Mouse (Mus musculus) midbrain, embryonic 15.5 days (tissue): ENCODE results near the gene Ctcf. TPM values are rescaled to one million over a fixed set of nuclear protein-coding genes. Genes with fewer than 3 reads are reported as not detected.

ENCODE experiments used
- ATAC-seq: fragments of 200-750 bp; cut with Nextera tagmentation; replicated peaks from 2 replicates; pipeline ENCODE4 v1.8.0; 2017; ENCODE audit warnings: moderate TSS enrichment
- H3K27ac ChIP-seq: fragments of 300-500 bp; sonication (generic); 2 replicates; pipeline ENCODE4 v1.5.1; 2015; ENCODE audit warnings: mild to moderate bottlenecking, inconsistent platforms
- H3K27me3 ChIP-seq: fragments of 300-500 bp; sonication (generic); replicated peaks from 2 replicates; pipeline ENCODE4 v1.6.1; 2015; ENCODE audit warnings: inconsistent platforms
- H3K36me3 ChIP-seq: fragments of 300-500 bp; sonication (generic); replicated peaks from 2 replicates; pipeline ENCODE4 v1.6.1; 2015; ENCODE audit warnings: inconsistent platforms
- H3K4me1 ChIP-seq: fragments of 300-500 bp; sonication (generic); 2 replicates; pipeline ENCODE4 v1.6.1; 2015; ENCODE audit warnings: inconsistent platforms
- H3K4me2 ChIP-seq: fragments of 300-500 bp; sonication (generic); 2 replicates; pipeline ENCODE4 v1.6.1; 2015; ENCODE audit warnings: inconsistent platforms, mild to moderate bottlenecking, moderate library complexity
- H3K4me3 ChIP-seq: fragments of 300-500 bp; sonication (generic); 2 replicates; pipeline ENCODE4 v1.5.1; 2015; ENCODE audit warnings: mild to moderate bottlenecking, inconsistent platforms
- H3K9ac ChIP-seq: fragments of 300-500 bp; sonication (generic); 2 replicates; pipeline ENCODE4 v1.6.1; 2015; ENCODE audit warnings: mild to moderate bottlenecking, inconsistent platforms
- H3K9me3 ChIP-seq: fragments of 300-500 bp; sonication (generic); 2 replicates; pipeline ENCODE4 v1.6.1; 2016; ENCODE audit warnings: inconsistent platforms
- WGBS: fragments of 180-500 bp; shearing (Covaris S2); methylation state at CpG from one replicate; pipeline ENCODE4 v1.1.7; 2015; ENCODE audit warnings: mixed read lengths; 5-methylcytosine and 5-hydroxymethylcytosine counted together
- polyA plus RNA-seq: library from polyadenylated mRNA; unstranded; fragments of >200 nt; fragmentation: Nextera tagmentation; extraction: Ambion mirVana; gene quantifications from 2 replicates; pipeline ENCODE4 v1.2.1, GENCODE M21; 2015

Ctcf gene
- polyA plus RNA-seq, 1 experiment from 2014 or later = 108 TPM

- under 1% methylated on average over 30 of the region's 30 CpGs for WGBS
- H3K4me1 ChIP-seq = peaks cover 34% of the 10 kb centered on the region
- H3K9ac ChIP-seq = peak overlapping the region; percentile 83
- 0 out of 2 replicates have a peak, but pooled peaks cover 4% of the 10 kb centered on the region for H3K27me3 ChIP-seq
- no peaks in the 10 kb centered on the region for H3K9me3 ChIP-seq
- ATAC-seq = peak; percentile 75
- peak overlapping the region; percentile 77 for H3K4me3 ChIP-seq
- peak overlapping the region; percentile 95 for H3K4me2 ChIP-seq
- peak overlapping the region; percentile 89 for H3K27ac ChIP-seq
- H3K36me3 ChIP-seq = no peaks in the 10 kb centered on the region
Observed at GRCm38 (mm10) chr8:105606189-105607023, 30.0 kb upstream of the Ctcf start.

GRCm38 (mm10) chr8:105607062-105607461 is 29.3 kb upstream of the Ctcf start:
- WGBS = 8% methylated on average over 10 of the region's 10 CpGs
- no peak for ATAC-seq
- H3K4me3 ChIP-seq = peak overlapping the region; percentile 77
- peak overlapping the region; percentile 83; the same call in 1 of the 2 replicates for H3K9ac ChIP-seq
- H3K36me3 ChIP-seq = no peaks in the 10 kb centered on the region
- peak overlapping the region; percentile 89 for H3K27ac ChIP-seq
- H3K4me1 ChIP-seq = peaks cover 34% of the 10 kb centered on the region
- H3K9me3 ChIP-seq = no peaks in the 10 kb centered on the region
- H3K4me2 ChIP-seq = peak overlapping the region; percentile 95
- H3K27me3 ChIP-seq = peaks cover 8% of the 10 kb centered on the region

- Histone ChIP-seq H3K4me2 (peak overlapping the region; percentile 95), H3K4me1 (peaks cover 34% of the 10 kb centered on the region), H3K27me3 (peaks cover 12% of the 10 kb centered on the region), H3K9me3 (no peaks in the 10 kb centered on the region), H3K4me3 (no peak overlapping the region), H3K9ac (no peak overlapping the region), H3K27ac (no peak overlapping the region), H3K36me3 (no peaks in the 10 kb centered on the region)
- no peak for ATAC-seq
- 30% methylated on average over 4 of the region's 4 CpGs for WGBS
Observed at GRCm38 (mm10) chr8:105607684-105608083, 28.7 kb upstream of the Ctcf start.

GRCm38 (mm10) chr8:105609355-105609754 is 27.0 kb upstream of the Ctcf start:
- H3K27me3 ChIP-seq = peaks cover 15% of the 10 kb centered on the region
- no peak overlapping the region for H3K9ac ChIP-seq
- no peaks in the 10 kb centered on the region for H3K36me3 ChIP-seq
- no peak overlapping the region for H3K27ac ChIP-seq
- H3K4me1 ChIP-seq = peaks cover 44% of the 10 kb centered on the region
- H3K4me3 ChIP-seq = no peak overlapping the region
- WGBS = 77% methylated on average over 2 of the region's 2 CpGs
- H3K4me2 ChIP-seq = no peak overlapping the region
- ATAC-seq = no peak
- no peaks in the 10 kb centered on the region for H3K9me3 ChIP-seq

- ATAC-seq = no peak
- Histone ChIP-seq H3K27ac (no peak overlapping the region), H3K4me2 (no peak overlapping the region), H3K4me1 (peaks cover 43% of the 10 kb centered on the region), H3K9ac (no peak overlapping the region), H3K9me3 (no peaks in the 10 kb centered on the region), H3K27me3 (peaks cover 15% of the 10 kb centered on the region), H3K4me3 (no peak overlapping the region), H3K36me3 (no peaks in the 10 kb centered on the region)
- 75% methylated on average over 4 of the region's 4 CpGs for WGBS
Observed at GRCm38 (mm10) chr8:105609771-105610170, 26.6 kb upstream of the Ctcf start.

GRCm38 (mm10) chr8:105611836-105612235 is 24.5 kb upstream of the Ctcf start:
- H3K9ac ChIP-seq = no peak overlapping the region
- WGBS = 91% methylated on average over 9 of the region's 9 CpGs

GRCm38 (mm10) chr8:105613037-105613436 is 23.3 kb upstream of the Ctcf start:
- H3K27me3 ChIP-seq = peaks cover 15% of the 10 kb centered on the region
- WGBS = 8% methylated on average over 20 of the region's 20 CpGs
- no peaks in the 10 kb centered on the region for H3K9me3 ChIP-seq
- no peak overlapping the region for H3K9ac ChIP-seq
- peaks cover 23% of the 10 kb centered on the region for H3K4me1 ChIP-seq
- peak overlapping the region; percentile 88 for H3K4me2 ChIP-seq
- H3K27ac ChIP-seq = no peak overlapping the region
- H3K36me3 ChIP-seq = peaks cover 19% of the 10 kb centered on the region; the same call in 1 of the 2 replicates
- ATAC-seq = no peak
- H3K4me3 ChIP-seq = peak overlapping the region; percentile 15; the same call in 1 of the 2 replicates

More at GRCm38 (mm10) chr8:105611836-105612235, 24.5 kb upstream of the Ctcf start:
- no peaks in the 10 kb centered on the region for H3K9me3 ChIP-seq
- H3K4me3 ChIP-seq = no peak overlapping the region
- no peak overlapping the region for H3K27ac ChIP-seq
- H3K4me2 ChIP-seq = no peak overlapping the region
- peaks cover 8% of the 10 kb centered on the region; the same call in 1 of the 2 replicates for H3K36me3 ChIP-seq
- ATAC-seq = no peak
- peaks cover 33% of the 10 kb centered on the region for H3K4me1 ChIP-seq
- H3K27me3 ChIP-seq = peaks cover 15% of the 10 kb centered on the region

- WGBS = 3% methylated on average over 41 of the region's 50 CpGs
- peak; percentile 37 for ATAC-seq
Observed at GRCm38 (mm10) chr8:105613830-105614511, 22.4 kb upstream of the Ctcf start.

GRCm38 (mm10) chr8:105615942-105616341 is 20.4 kb upstream of the Ctcf start:
- Histone ChIP-seq H3K4me2 (no peak overlapping the region), H3K36me3 (peaks cover 42% of the 10 kb centered on the region), H3K9ac (no peak overlapping the region), H3K27me3 (peaks cover 11% of the 10 kb centered on the region), H3K4me3 (no peak overlapping the region), H3K27ac (no peak overlapping the region), H3K9me3 (no peaks in the 10 kb centered on the region), H3K4me1 (peaks cover 16% of the 10 kb centered on the region)
- ATAC-seq = no peak
- 90% methylated on average over 9 of the region's 9 CpGs for WGBS

More at GRCm38 (mm10) chr8:105613830-105614511, 22.4 kb upstream of the Ctcf start:
- H3K27ac ChIP-seq = no peak overlapping the region
- H3K4me2 ChIP-seq = peak overlapping the region; percentile 88
- H3K27me3 ChIP-seq = peaks cover 15% of the 10 kb centered on the region
- H3K4me3 ChIP-seq = peak overlapping the region; percentile 37
- H3K36me3 ChIP-seq = peaks cover 27% of the 10 kb centered on the region
- peak overlapping the region; percentile 28 for H3K9ac ChIP-seq
- H3K4me1 ChIP-seq = peaks cover 16% of the 10 kb centered on the region
- no peaks in the 10 kb centered on the region for H3K9me3 ChIP-seq

- ATAC-seq = no peak
Observed at GRCm38 (mm10) chr8:105617451-105618278, 18.7 kb upstream of the Ctcf start.

GRCm38 (mm10) chr8:105618279-105618634 is 18.1 kb upstream of the Ctcf start:
- no peak overlapping the region for H3K4me2 ChIP-seq
- 92% methylated on average over 5 of the region's 5 CpGs for WGBS
- H3K9ac ChIP-seq = no peak overlapping the region
- peaks cover 54% of the 10 kb centered on the region for H3K36me3 ChIP-seq
- peaks cover 26% of the 10 kb centered on the region for H3K4me1 ChIP-seq
- no peak overlapping the region for H3K27ac ChIP-seq
- ATAC-seq = no peak
- H3K27me3 ChIP-seq = no peaks in the 10 kb centered on the region; the same call in 1 of the 2 replicates
- no peak overlapping the region for H3K4me3 ChIP-seq
- no peaks in the 10 kb centered on the region for H3K9me3 ChIP-seq

More at GRCm38 (mm10) chr8:105617451-105618278, 18.7 kb upstream of the Ctcf start:
- Histone ChIP-seq H3K27me3 (peaks cover 3% of the 10 kb centered on the region), H3K27ac (no peak overlapping the region), H3K4me2 (no peak overlapping the region), H3K36me3 (peaks cover 54% of the 10 kb centered on the region), H3K9ac (no peak overlapping the region), H3K4me3 (no peak overlapping the region), H3K9me3 (no peaks in the 10 kb centered on the region), H3K4me1 (peaks cover 29% of the 10 kb centered on the region)
- WGBS = 91% methylated on average over 21 of the region's 21 CpGs
